Mouse (Mus musculus) intestine, embryonic 15.5 days (tissue): ENCODE data around the gene Slc22a23. TPM values are rescaled to one million over a fixed set of nuclear protein-coding genes. Genes with fewer than 3 reads are reported as not detected.
A peak's percentile ranks its signal among the peaks of the same experiment; 100 is the strongest.

Experiments
- ATAC-seq: fragments of 200-750 bp; cut with Nextera tagmentation; 2 replicates; pipeline ENCODE4 v1.8.0; 2017; ENCODE audit warnings: moderate TSS enrichment, moderate library complexity
- H3K27ac ChIP-seq: fragments of 300-500 bp; sonication (generic); 2 replicates; pipeline ENCODE4 v1.5.1; 2015; ENCODE audit warnings: mild to moderate bottlenecking, inconsistent platforms
- H3K27me3 ChIP-seq: fragments of 300-500 bp; sonication (generic); replicated peaks from 2 replicates; pipeline ENCODE4 v1.6.1; 2015; ENCODE audit warnings: inconsistent platforms
- H3K36me3 ChIP-seq: fragments of 300-500 bp; sonication (generic); 2 replicates; pipeline ENCODE4 v1.6.1; 2015; ENCODE audit warnings: inconsistent platforms
- H3K4me1 ChIP-seq: fragments of 300-500 bp; sonication (generic); replicated peaks from 2 replicates; pipeline ENCODE4 v1.6.1; 2015; ENCODE audit warnings: inconsistent platforms
- H3K4me2 ChIP-seq: fragments of 300-500 bp; sonication (generic); replicated peaks from 2 replicates; pipeline ENCODE4 v1.6.1; 2015; ENCODE audit warnings: mild to moderate bottlenecking, inconsistent platforms
- H3K4me3 ChIP-seq: fragments of 300-500 bp; sonication (generic); replicated peaks from 2 replicates; pipeline ENCODE4 v1.5.1; 2015; ENCODE audit warnings: inconsistent platforms
- H3K9ac ChIP-seq: fragments of 300-500 bp; sonication (generic); 2 replicates; pipeline ENCODE4 v1.6.1; 2015; ENCODE audit warnings: inconsistent platforms
- H3K9me3 ChIP-seq: fragments of 300-500 bp; sonication (generic); 2 replicates; pipeline ENCODE4 v1.6.1; 2016; ENCODE audit warnings: inconsistent platforms
- WGBS: fragments of 180-500 bp; shearing (Covaris S2); methylation state at CpG from one replicate; pipeline ENCODE4 v1.1.7; 2015; 5-methylcytosine and 5-hydroxymethylcytosine counted together
- polyA plus RNA-seq: library from polyadenylated mRNA; unstranded; fragments of >200 nt; fragmentation: Nextera tagmentation; extraction: Ambion mirVana; gene quantifications from 2 replicates; pipeline ENCODE4 v1.2.1, GENCODE M21; 2015

The Slc22a23 gene
- polyA plus RNA-seq, 1 experiment from 2014 or later, result 3.2 TPM

DNA sequence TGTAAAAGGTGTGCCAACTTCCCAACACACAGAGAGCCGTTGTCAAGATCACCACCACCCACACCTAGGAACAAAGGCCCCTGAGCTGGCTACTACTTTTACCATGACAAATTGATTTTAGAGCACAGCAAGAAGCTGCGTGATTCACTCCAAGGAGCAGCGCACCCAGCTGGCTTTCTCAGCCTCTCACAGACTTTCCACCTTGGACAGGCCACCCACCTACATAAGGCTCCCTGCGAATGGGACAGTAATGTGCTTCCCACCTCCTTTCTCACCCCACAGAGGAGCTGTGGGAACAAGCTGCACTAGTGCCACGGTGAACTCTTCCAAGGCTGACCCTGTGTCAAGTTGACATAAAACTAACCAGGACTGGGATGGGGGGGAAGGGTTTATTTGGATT lies 201.6 kb downstream of the Slc22a23 start:
- no peak for ATAC-seq
- Histone ChIP-seq H3K9me3 (no peaks in the 10 kb centered on the region), H3K4me3 (no peak overlapping the region), H3K27me3 (no peaks in the 10 kb centered on the region), H3K9ac (no peak overlapping the region), H3K4me2 (no peak overlapping the region), H3K4me1 (no peaks in the 10 kb centered on the region), H3K36me3 (no peaks in the 10 kb centered on the region), H3K27ac (no peak overlapping the region)
- WGBS, result 44% methylated on average over 5 of the region's 5 CpGs

DNA sequence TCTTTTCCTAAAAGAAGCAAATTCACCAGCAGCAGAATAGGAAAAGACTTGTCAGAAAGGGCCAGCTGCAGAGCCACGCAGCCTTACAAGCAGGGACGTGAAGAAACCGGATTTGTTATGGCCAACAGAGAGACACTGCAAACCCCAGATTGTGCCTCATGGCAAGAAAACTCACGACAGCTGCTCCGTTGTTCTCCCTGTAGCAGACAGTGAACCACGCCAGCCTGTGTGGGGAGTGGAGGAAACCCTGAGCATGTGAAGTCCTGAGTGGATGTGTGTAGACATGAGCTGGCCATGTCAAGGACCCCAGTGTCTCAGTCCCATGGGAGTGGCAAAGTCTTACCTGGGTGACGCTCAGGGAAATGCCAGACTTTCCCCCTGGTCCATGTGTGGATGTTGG lies 208.4 kb downstream of the Slc22a23 start:
- Histone ChIP-seq H3K27ac (no peak overlapping the region), H3K9ac (no peak overlapping the region), H3K4me2 (no peak overlapping the region), H3K4me3 (no peak overlapping the region), H3K27me3 (peaks cover 9% of the 10 kb centered on the region; the same call in 1 of the 2 replicates), H3K4me1 (peaks cover 7% of the 10 kb centered on the region; the same call in 1 of the 2 replicates), H3K9me3 (no peaks in the 10 kb centered on the region), H3K36me3 (no peaks in the 10 kb centered on the region)
- WGBS, result 54% methylated on average over 7 of the region's 7 CpGs
- no peak for ATAC-seq

DNA sequence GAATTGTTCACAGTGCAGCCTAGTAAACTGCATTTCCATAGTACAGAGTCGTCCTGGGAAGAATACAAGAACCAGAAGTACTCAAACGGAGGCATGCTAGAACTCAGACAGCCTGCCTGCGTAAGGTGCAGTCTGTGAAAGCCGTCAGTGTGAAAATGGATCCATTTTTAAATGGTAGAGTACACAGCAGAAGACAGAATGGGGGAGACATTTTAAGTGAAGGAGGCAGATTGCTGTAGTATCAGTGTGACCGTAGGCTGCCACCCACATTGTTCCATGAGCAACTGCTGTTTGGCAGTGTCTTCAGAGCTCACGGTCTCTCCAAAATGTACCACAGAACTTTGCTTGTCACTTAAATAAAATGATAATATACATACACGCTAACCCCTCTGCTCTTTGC lies 210.7 kb downstream of the Slc22a23 start:
- Histone ChIP-seq H3K27ac (no peak overlapping the region), H3K9ac (no peak overlapping the region), H3K9me3 (no peaks in the 10 kb centered on the region), H3K4me2 (no peak overlapping the region), H3K27me3 (peaks cover 9% of the 10 kb centered on the region; the same call in 1 of the 2 replicates), H3K36me3 (no peaks in the 10 kb centered on the region), H3K4me3 (no peak overlapping the region), H3K4me1 (peaks cover 21% of the 10 kb centered on the region)
- ATAC-seq, result no peak
- 80% methylated on average over 7 of the region's 7 CpGs for WGBS

DNA sequence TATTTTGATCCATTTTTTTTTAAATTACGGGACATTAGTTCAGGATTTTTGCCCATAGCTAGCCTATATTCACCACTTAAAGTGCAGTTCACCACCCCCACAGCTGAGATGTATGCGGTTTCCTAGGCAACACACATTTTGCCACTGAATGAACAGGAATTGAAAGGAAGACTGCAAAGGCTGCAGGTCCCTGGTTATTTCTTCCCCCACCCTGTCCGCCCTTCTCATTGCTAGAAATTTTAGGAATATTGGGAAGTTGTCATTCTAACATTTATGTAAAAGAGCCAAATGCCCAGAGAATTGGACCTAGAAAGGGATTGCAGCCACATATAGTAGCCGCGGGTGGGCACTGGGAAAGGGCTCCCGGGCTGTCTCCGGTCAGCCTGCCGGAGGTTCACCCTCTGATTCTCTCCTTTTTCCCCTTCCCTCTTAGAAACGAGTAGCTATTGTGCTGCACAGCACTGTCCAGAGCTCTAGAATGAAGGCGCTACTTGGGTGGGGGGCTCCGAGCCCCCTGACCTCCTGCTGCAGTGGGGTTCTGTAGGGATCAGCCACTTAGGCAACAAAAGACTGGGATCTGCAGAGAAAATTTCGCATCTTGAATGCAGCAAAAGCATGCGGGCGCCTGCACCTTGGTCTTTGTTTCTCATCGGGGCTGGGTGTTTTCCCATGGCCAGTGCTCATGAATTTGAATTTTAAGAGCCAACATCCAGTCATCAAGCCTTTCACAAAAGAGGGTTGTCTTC lies 211.5 kb downstream of the Slc22a23 start:
- H3K4me3 ChIP-seq, result no peak overlapping the region
- no peak overlapping the region for H3K27ac ChIP-seq
- peak overlapping the region; percentile 34 for H3K4me2 ChIP-seq
- 23% methylated on average over 15 of the region's 15 CpGs for WGBS
- no peaks in the 10 kb centered on the region for H3K9me3 ChIP-seq
- H3K9ac ChIP-seq, result no peak overlapping the region
- H3K36me3 ChIP-seq, result no peaks in the 10 kb centered on the region
- H3K4me1 ChIP-seq, result peaks cover 28% of the 10 kb centered on the region
- ATAC-seq, result no peak
- H3K27me3 ChIP-seq, result peaks cover 9% of the 10 kb centered on the region; the same call in 1 of the 2 replicates

DNA sequence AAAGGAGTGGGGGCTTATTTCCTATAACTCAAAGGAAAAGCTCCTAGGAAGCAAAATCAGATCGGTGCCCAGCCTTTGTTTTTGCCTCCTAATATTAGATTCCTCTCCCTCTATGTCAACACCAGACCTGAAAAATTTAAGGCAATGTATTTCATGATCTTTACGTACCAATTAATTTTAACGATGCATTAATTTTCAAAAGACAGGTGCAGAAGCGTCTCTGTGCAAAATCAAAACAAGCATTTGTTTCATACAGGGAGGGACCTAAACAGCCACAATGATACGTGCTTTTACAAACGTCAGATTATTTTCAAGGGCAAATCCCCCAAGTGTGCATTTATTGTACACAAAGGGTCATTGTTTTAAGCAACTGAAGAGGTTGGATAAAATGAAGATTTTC lies 212.1 kb downstream of the Slc22a23 start:
- ATAC-seq, result no peak
- WGBS, result 43% methylated on average over 6 of the region's 6 CpGs
- no peak overlapping the region for H3K4me3 ChIP-seq

DNA sequence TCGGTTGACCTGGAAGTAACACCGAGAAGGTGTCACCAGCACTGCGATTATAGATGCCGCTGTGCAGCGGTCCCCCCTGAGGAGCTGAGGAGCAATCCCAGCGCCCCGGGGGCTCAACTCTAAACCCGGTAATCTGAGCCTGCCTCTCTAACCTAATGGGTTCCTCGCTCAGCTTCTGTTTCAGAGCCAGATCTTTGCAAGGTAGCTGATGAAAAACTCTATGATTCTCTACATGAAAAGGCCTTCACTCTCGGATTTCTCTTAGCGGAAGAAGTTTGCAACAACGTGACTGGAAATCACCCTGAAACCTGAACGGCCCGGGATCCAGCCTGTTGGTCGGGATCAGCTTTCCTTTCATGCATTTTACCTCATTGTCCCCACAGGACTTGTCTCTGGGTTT lies 212.7 kb downstream of the Slc22a23 start:
- Histone ChIP-seq H3K27ac (0 out of 2 replicates have a peak overlapping the region, but pooled peaks have one; percentile 36), H3K9ac (0 out of 2 replicates have a peak overlapping the region, but pooled peaks have one; percentile 10), H3K9me3 (no peaks in the 10 kb centered on the region), H3K36me3 (no peaks in the 10 kb centered on the region), H3K4me3 (0 out of 2 replicates have a peak overlapping the region, but pooled peaks have one; percentile 4), H3K27me3 (peaks cover 9% of the 10 kb centered on the region; the same call in 1 of the 2 replicates), H3K4me1 (peaks cover 28% of the 10 kb centered on the region), H3K4me2 (peak overlapping the region; percentile 89)
- 17% methylated on average over 15 of the region's 15 CpGs for WGBS
- no peak for ATAC-seq

More for the DNA sequence above, 212.1 kb downstream of the Slc22a23 start:
- Histone ChIP-seq H3K9ac (no peak overlapping the region), H3K4me1 (peaks cover 28% of the 10 kb centered on the region), H3K9me3 (no peaks in the 10 kb centered on the region), H3K27ac (no peak overlapping the region), H3K27me3 (peaks cover 9% of the 10 kb centered on the region; the same call in 1 of the 2 replicates), H3K36me3 (no peaks in the 10 kb centered on the region), H3K4me2 (peak overlapping the region; percentile 89; the same call in 1 of the 2 replicates)

DNA sequence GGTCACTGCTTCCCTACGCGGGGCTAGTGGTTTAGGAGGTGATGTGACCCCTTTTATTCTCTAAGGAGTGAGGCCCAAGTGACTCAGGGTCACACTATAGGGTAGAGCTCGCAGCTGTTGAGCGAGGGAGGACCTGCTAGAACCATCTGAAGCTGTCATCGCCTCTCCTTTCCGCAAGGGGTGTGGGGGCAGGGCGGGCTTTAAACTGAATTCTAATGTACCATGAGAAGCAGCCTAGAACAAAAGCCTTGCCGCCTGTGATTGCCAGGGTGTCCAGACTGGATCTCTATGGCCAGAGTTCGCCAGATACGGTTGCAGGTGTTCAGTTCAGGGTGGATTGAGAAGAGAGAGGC lies 213.3 kb downstream of the Slc22a23 start:
- Histone ChIP-seq H3K36me3 (no peaks in the 10 kb centered on the region), H3K9ac (no peak overlapping the region), H3K27me3 (peaks cover 9% of the 10 kb centered on the region; the same call in 1 of the 2 replicates), H3K27ac (peak overlapping the region; percentile 36; the same call in 1 of the 2 replicates), H3K4me3 (peak overlapping the region; percentile 67), H3K4me2 (peak overlapping the region; percentile 89), H3K9me3 (no peaks in the 10 kb centered on the region), H3K4me1 (peaks cover 28% of the 10 kb centered on the region)
- 0 out of 2 replicates have a peak, but pooled peaks have one; percentile 10 for ATAC-seq
- 9% methylated on average over 10 of the region's 10 CpGs for WGBS

DNA sequence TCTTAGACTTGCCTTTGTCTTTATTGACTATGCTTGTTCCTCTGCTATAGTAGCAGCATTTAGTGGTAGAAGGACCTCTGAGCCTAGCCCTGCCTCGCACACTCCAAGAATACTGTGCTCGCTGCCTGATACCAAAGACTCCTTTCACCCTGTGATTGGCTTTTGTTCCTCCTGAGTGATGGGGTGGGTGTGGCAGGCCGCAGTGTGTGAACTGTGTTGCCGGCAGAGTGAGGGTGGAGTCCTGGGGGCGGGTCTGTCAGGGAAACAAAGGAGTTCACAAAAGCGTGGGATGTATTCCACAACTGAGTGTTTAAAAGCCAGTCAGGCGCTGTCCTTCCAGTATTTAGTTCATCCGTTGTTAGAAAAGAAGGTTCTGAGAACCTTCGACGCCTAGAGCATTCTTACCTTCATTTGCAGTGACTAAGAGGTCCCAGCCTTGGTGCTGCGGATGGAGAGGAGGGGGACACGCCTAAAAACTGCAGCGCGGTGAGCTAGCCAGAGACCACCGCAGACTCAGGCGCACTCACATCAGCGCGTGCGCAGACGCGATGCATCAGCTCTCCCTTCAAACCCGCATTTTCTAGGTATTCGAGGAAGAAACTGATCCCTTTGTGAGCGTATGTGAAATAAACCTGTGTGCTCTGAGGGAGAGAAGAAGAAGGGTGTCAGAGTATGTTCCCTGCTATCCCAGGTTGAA lies 213.8 kb downstream of the Slc22a23 start:
- H3K9ac ChIP-seq, result peak overlapping the region; percentile 57
- WGBS, result 1% methylated on average over 24 of the region's 24 CpGs
- H3K4me1 ChIP-seq, result peaks cover 28% of the 10 kb centered on the region
- no peaks in the 10 kb centered on the region for H3K36me3 ChIP-seq
- ATAC-seq, result peak; percentile 46
- peak overlapping the region; percentile 89 for H3K4me2 ChIP-seq
- H3K27ac ChIP-seq, result peak overlapping the region; percentile 74
- H3K9me3 ChIP-seq, result no peaks in the 10 kb centered on the region
- peaks cover 9% of the 10 kb centered on the region; the same call in 1 of the 2 replicates for H3K27me3 ChIP-seq
- H3K4me3 ChIP-seq, result peak overlapping the region; percentile 67

DNA sequence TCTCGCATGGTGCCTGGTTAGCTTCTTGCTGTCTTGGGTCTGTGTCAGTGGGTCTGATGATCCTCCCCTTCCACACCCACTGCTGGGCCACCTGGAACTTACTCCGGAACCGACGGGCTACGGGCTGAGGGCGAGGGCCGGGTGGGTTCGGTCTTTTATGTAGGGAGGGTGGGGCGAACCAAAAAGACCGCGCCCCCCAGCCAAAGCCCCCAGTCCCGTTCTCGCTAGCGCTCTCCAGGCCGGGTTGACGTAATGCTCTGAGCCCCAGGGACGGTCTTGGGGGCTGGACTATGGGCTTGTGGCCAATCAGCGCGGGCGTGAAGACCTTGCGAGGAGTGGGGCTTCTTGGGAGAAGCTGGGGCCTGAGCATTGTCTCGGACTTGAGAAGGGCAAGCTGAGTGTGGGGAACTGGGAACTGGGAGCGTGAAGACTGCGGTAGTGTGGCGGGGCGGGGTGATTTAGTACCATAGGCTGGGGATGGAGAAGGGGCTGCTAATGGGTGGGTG lies 214.7 kb downstream of the Slc22a23 start, which contains the start of gene Tubb2b:
Tubb2b (minus strand) TSS at position 241 of the 506 bp plus-strand sequence.
- 1% methylated on average over 26 of the region's 26 CpGs for WGBS
- peaks cover 28% of the 10 kb centered on the region for H3K4me1 ChIP-seq
- no peaks in the 10 kb centered on the region for H3K9me3 ChIP-seq
- H3K27ac ChIP-seq, result peak within 1 kb of the TSS; percentile 74
- H3K4me3 ChIP-seq, result peak within 1 kb of the TSS; percentile 67
- ATAC-seq, result peak; percentile 91
- H3K27me3 ChIP-seq, result peaks cover 9% of the 10 kb centered on the region; the same call in 1 of the 2 replicates
- no peaks in the 10 kb centered on the region for H3K36me3 ChIP-seq
- peak within 1 kb of the TSS; percentile 89 for H3K4me2 ChIP-seq
- H3K9ac ChIP-seq, result peak within 1 kb of the TSS; percentile 57

DNA sequence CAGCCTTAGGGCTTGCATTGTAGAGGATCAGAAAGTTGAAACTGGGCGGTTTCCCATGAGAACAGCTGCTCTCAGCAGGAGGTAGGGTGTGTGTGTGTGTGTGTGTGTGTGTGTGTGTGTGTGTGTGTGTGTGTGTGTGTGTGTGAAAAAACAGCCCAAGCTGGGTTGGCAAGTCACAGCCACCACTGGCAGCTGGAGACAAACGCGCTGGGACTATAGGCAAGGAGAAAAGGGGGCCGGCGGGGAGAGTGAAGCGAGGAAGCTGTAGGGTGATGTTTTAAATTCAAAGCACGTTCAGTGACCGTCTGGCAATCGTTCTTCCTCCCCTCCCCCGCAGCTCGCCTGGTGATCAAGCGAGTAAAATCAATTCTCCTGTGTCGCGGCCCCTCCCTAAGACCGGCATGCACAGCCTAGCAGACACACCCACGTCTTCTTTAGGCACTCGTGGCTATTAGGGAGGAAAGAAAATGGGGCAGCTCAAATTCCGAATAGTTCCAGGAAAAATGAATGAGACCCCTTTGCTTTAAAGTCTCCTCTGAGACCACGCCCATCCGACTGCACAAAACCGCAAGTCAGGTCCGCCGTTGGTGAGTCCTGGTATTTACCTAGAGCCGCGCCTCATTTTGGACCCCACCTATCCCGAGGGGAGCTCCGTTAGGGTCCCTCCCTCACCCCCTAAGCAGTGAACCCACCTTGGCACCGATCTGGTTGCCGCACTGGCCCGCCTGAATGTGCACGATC lies 215.3 kb downstream of the Slc22a23 start:
- no peaks in the 10 kb centered on the region for H3K9me3 ChIP-seq
- WGBS, result under 1% methylated on average over 31 of the region's 31 CpGs
- peak overlapping the region; percentile 57 for H3K9ac ChIP-seq
- H3K4me3 ChIP-seq, result peak overlapping the region; percentile 67
- peak overlapping the region; percentile 89 for H3K4me2 ChIP-seq
- peak overlapping the region; percentile 70; the same call in 1 of the 2 replicates for H3K27ac ChIP-seq
- peaks cover 9% of the 10 kb centered on the region; the same call in 1 of the 2 replicates for H3K27me3 ChIP-seq
- peaks cover 28% of the 10 kb centered on the region for H3K4me1 ChIP-seq
- ATAC-seq, result peak; percentile 48
- no peaks in the 10 kb centered on the region for H3K36me3 ChIP-seq
